Mouse (Mus musculus) NIH3T3 (cell line): Measurements from ENCODE around the gene Coro7.
"Not testable (repeated sequence)": the region's sequence is repeated elsewhere in the genome, so short reads cannot be mapped to it uniquely, and the experiment has no call there.

Experiments
- DNase-seq: peaks from one replicate; pipeline ENCODE4 v3.0.0-alpha.2; 2012; ENCODE audit warnings: low read depth

Coro7 gene

DNA sequence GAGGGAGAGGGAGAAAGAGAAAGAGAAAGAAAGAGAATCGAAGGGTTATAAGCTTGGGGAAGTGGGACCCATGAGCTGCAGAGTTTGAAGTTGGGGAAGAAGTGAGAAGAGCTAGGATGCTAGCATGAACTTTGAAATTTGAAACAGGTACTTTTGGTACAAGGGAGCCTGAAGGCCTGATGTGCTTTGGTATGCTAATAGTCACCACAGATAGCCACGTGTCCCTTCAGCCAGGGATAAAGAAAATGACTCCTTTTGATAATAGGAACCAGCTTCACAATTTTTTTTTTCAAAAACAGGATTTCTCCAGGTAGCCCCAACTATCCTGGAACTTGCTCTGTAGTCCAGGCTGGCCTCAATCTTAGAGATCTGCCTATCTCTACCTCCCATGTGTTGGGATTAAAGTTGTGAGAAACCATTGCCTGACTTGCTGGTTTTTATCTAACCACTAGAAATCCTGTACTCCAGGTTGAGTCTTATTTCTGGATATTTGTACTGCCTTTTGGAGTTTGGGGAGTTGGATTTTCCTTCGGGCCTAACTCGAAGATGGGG, 3.1 kb upstream of the Coro7 start:
- DNase-seq = no peak

DNA sequence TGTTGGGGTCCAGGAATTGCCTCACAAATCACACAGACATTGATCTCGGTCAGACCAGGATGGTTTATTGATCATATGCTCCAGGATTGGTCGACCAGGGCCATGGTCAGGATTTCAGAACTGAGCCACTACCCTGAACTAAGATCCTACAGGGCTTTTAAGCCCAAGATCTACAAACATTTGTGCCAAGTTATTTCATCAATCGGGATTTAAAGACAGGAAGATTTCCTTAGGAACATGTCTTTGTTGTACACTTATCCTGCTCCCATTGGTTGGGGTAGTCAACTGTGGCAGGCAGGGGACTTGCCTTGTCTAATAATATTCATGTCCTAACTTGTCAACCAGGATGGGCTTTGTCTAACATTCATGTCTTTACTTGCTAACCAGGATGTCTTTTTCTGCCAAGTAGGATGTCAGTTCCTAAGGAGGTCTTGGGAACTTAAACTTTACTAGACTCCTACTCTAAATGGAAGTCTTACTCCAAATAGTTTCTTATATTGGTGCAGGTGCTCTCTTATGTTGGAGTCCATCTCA, 1.4 kb upstream of the Coro7 start:
- DNase-seq = not testable (repeated sequence)

DNA sequence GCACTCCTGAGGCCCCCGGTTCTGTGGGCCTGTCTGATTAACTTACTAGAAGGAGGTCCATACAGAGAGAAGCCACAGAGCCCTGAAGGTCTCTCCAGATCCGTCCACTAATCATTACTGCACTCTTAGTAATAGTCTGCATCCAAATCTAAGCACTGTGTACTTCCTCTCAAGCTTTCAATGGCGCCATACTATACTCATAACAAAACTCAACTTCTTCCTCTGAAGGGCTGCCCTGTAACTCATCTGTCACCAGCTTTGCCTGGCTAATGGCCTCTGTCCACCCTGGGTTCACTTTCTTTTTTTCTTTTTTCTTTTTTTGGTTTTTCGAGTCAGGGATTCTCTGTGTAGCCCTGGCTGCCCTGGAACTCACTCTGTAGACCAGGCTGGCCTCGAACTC, 1.5 kb downstream of the Coro7 start:
- DNase-seq = no peak

DNA sequence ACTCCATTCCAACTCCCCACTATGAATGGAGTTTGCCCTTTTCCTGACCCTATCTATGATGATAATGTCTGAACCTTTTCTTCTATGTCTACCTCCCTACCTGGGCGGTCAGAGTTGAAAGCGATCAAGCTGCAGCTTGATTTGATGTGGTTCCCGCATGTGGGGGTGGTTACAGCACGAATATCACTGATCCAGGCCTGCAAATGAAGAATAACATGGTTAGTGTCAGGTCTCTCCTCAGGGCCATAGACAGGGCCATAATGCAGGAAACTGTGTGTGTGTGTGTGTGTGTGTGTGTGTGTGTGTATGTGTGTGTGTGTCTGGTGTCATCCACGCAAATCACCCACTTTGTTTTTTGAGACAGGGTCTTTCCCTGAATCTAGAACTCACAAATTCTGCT, 2.7 kb downstream of the Coro7 start:
- DNase-seq = no peak

DNA sequence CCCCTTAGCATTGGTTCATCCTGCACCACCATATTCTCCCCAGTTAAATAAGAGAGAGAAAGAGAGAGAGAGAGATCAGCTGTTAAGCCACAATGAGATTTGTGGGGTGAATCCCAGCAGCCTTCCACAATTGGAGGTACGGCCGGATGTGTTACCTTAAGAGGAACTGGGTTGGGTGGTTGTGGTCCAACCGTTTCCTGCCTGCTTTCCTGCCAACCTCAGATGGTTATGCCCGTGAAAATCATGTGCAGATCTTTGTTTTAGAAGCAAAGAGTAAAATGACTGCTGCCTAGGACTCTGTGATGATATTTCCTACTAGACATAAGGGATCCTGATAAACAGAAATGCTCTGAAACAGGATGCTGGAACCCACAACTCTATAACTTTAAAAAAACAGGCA, 5.5 kb downstream of the Coro7 start:
- DNase-seq = no peak

DNA sequence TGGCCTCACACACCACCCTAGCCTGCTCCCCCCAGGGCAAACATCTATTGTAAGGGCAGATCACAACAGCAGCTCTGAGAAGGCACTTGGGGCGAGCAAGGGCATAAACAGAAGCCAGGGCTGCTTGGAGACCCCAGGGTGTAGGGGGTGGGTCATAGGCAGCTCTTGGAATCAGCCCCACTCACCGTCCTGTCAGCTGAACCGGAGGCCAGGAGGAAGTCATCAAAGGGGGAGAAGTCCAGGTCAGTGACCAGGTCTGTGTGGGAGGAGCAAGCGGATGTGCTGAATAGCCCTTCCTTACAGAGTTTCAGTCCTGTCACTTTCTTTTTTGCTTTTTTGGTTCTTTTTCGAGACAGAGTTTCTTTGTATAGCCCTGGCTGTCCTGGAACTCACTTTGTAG, 9.3 kb downstream of the Coro7 start:
- no peak for DNase-seq

DNA sequence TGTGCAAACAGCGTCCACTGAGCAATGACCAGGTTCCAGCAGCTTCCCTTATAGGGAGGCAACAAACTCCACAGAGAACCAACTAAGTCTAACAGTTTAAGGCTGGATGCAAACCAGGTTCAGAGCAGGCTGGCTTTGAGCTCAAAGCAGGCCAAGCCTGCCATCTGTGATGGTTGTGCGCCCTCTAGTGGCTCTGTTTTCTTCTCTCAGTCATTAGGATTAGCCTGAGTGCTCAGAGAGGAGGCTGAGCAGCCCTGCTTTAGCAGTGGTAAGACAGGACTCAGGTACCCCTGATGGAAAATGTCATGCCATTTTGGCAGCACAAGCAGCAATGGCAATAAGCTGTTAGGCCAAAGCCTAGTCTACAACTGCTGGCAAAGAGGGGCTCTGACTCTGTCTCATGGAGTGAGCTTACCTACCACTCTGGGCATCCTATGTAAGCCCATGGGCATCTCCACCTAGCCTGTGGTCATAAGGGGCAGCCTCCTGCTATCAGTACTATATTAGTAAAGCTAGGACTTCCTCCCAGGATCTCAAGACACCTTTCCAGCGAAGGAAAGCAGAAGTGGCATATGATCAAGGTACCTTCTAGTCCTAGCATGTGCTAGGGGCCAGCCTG, 12.3 kb downstream of the Coro7 start:
- DNase-seq = peak; percentile 98

DNA sequence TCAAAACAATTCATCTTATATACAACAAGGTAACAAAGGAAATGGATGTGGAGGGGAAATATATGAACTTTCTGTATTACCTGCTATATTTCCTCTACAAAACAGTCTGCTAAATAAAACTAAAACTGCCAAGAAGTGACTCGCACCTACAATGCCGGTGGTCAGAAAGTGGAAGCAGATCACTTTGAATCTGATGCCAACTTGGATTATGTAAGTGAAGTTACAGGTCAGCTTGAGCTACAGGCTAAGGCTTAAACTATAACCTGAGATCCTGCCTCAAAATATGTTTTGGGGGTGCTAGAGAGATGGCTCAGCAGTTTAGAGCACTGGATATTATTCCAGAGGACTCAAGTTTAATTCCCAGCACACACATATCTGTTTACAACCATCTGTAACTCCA, 13.9 kb downstream of the Coro7 start:
- no peak for DNase-seq

DNA sequence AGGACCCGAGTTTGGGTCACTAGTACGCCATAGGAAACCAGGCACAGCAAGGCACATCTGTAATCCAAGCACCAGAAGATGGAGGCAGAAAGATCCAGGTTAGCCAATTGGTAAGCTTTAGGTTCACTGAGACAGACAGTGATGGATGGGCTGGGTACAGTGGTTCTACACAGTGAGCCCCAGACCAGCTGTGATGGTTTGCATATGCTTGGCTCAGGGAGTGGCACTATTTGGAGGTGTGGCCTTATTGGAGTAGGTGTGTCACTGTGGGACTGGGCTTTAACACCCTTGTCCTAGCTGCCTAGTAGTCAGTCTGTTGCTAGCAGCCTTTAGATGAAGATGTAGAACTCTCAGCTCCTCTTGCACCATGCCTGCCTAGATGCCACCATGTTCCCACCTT, 15.8 kb downstream of the Coro7 start:
- DNase-seq = no peak

DNA sequence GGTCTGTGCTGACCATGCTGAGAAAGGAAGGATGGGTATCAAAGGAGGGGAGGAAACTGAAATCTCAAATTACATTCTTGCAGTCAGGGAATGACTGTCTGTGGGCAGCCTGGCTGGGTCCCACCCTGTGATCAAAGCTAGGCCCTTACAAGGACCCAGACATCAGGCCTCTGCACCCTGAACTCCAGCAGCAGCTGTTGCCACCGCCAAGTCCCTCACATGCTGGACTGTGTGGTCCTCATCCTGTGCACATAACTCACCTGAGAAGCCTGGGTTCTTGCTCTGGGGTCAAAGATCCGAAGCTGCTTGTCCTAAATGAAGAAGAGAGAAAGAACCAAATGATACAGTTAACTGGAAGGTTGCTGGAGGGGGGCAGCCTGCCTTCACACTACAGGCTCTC, 18.0 kb downstream of the Coro7 start:
- no peak for DNase-seq

DNA sequence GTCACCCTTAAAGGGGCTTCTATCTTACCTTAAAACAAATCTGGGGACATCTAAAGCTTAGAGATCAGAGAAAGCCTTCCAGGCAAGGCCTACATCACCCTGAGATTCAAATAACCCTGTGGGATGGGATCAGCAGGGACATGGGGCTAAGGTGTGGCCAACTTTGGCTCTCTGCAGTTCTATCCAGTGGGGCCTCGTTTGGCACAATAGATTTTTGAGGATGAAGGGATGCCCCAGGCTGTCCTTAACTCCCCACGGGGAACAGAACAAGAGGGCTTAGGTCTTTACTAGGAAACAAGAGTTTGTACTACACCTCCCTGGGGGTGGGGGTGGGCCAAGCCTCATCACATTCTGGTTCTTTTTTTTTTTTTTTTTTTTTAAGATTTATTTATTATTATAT, 20.3 kb downstream of the Coro7 start:
- DNase-seq = peak; percentile 58

DNA sequence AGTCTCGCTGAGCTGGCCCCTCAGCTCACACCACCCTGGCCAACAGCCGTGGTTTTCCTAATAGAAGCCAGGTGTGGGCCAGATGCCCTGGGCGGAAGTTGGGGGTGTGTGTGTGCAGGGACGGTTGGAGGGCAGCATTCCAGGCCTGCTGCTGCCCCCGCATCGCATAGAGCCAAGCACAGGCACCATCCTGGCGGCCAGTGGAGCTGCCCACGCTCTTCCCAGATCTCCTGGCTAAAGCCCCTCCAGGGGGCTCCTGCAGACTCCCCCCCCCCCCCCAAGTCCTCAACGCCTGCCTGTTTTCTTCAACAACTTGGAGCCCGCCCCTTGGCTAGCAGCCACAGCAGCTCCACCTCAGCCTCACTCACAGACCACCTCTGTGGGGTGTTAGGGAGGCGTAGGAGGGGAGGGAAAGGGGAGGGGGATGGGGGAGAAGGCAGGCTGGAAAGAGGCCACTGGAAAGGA, 20.8 kb downstream of the Coro7 start:
- peak; percentile 95 for DNase-seq

DNA sequence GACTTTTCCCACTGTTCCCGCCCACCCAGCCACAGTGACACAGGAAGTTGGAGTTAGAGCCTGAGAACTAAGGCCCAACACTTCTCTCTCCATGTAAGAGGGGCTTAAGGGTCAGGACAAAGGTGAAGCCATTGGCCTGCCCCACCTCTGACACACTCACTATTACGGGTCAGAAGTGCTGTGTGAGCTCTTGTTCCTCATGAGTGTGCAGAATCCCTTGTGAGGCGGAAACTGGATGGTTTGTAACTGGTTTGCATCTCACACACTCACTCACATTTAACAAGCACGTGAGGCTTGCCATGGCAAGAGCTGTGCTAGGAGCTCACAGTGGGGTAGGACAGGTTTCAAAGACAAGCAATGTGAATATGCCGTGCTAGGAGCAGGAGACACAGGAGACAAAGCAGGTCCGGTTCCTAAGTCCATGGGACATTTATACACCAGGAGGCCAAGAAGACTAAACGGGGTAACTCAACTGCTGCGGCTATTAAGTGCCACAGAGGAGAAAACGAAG, 23.0 kb downstream of the Coro7 start:
- DNase-seq = no peak

DNA sequence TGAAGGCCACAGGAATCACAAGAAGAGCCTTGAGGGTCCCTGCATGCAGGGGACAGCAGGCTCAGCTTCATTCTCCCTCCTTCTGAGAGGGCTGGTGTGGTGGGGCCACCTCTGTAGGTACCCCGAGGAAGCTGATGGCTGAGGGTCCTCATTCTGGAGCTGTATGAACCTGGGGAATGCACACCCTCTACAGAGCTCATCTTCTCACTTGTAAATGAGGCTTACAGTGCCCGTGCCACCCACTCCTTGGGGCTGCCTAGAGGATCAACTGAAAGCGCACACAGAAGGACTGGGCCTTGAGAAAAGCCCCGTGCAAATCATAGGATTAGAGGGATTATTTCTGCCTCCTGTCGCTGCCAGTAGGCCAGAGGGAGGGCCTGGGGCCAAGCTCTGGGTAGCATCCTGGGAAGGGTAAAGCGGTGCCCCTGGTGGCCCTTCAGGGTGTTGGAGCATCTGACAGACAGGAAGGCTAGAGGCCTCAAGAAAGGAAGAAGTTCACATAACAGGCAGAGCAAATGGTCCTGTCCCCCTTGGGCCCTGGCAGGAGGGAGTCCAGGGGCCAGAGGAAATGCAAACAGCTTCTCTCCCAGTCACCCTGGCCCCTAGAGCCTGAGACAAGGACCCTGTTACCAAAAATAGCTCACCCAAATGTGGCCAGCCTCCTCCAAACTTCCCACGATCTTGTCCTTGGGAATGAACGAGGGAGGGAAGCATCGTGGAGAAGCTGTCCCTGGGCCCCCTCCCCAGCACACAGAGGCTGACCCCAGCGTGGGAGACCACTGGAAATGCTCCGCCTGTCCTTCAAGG, 23.6 kb downstream of the Coro7 start:
- DNase-seq = peak; percentile 64

DNA sequence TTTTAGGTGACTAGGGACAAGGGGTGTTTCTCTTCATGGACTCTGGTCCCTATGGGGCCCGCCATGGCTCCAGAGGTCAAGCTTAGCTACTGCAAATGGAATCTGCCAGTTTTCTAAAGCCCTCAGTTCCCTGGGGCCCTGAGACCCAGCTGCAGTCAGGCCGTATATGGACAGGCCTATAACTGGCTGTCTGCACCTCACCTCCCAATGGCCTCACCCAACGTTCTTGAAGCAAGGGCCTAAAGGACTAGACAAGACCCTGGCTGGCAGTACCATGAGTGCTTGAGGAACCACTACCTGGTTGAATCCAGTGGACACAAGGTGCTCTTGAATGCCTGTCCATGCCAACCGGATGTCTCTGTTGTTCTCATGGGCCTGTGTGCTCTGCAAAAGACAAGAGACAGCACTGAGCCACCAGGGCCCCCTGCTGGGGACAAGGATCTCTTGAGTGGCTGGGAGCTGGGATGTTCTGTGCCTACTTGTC, 24.3 kb downstream of the Coro7 start:
- DNase-seq = peak; percentile 49

DNA sequence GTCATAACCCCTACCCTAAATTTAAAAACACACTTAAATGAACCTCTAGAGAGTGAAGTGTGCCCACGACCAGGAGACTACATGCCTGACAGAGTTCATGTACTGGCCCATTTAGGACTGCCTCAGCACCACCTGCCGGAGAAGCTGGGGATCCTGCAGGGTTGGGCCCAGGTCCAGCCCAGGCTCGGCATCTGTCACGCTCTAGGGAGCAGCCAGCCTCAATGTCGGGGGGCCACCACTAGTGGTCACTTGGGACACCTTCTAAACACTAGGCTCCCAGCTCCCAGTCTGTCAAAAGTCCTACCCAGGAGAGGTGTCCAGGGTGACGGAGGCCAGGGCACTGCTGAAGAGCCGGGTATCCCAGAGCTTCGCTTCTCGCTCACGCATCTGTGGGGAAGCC, 24.9 kb downstream of the Coro7 start:
- DNase-seq = no peak

DNA sequence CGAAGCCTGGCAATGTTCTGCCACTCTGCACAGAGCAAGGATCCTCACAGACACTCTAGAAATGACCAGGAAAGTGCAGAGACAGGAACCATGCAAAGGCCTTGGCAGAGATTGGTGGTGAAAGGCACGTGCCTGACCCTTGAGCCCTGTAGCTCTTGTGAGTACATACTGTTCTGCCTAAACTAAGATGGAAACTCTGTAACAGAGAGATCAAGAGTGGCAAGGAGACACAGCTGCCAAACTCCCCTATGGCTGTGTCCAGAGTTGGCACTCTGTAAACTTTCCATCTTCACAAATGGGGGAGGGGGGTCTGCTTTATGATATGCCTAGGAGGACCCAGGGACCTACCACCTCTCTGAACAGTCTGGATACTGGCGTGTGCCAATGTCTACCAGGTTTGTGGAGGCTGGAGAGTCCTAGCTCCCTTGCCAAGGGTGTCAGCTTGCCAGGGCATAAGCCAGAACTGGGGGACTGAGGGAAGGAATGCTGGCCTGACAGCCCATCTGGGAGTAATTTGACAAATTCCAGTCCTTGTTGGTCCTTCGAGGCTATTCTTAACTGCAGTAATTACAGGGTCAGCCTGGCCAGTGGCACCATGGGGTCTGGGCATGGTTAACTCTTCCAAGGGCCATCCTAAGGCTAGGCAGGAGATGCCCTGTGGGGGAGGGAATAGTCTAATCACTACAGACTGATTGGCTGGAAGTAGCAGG, 26.7 kb downstream of the Coro7 start:
- peak; percentile 60 for DNase-seq

DNA sequence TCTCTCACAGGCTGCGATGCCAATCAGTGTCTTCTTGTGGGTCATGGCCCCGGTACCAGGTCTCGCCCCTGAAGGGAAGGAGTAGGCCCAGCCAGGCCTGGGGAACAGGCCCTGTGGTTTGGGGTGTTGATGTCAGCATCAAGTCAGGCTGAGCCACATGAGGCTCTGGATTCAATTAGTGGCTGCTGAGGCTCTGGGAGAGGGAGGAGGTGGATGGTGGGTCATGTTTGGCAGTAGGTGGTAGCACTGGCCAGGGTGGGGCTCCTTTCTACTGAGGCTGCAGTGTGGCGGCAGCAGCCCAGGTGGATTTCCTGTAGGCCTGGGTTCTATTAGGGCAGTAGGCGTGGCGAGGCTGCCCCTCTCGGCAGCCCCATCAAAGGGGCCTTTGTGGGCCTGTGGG, 28.0 kb downstream of the Coro7 start:
- DNase-seq = peak; percentile 86

DNA sequence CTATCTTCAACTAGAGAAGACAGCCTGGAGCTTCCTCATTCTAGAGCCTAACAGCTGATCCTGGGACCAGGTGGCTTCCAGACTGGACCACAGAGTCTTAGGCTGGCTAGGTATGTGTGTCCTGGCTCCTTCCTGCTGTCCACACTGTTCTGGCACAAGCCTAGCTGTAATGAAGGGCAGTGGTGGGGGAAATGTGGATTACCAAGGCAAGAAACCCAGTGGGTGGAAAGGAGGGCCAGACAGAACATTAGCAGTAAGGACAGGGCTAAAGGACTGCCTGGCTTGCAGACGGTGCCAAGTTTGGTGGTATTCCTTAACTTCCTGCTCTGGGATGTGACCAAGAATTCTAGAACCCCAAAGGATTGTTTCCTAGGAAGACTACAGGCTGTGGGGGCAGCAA, 28.5 kb downstream of the Coro7 start:
- no peak for DNase-seq

DNA sequence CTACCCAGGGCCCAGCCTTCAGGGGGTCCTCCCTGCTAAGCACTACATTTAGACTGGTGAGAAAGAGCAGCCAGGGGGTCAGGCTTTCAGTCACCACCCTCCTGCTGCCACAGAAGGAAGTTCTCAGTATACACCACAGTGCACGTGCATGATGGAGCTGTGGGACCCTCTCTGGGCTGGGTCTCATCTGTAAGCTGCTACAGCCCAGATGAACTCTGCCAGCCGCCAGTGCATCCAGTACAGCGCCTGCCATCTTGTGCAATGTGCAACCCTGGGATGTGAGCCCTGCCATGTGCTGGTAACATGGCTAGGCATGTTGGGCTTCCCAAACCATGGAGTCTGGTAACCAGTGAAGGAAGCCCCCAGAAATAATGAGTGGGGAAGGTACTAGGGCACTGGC, 29.4 kb downstream of the Coro7 start:
- peak; percentile 32 for DNase-seq

DNA sequence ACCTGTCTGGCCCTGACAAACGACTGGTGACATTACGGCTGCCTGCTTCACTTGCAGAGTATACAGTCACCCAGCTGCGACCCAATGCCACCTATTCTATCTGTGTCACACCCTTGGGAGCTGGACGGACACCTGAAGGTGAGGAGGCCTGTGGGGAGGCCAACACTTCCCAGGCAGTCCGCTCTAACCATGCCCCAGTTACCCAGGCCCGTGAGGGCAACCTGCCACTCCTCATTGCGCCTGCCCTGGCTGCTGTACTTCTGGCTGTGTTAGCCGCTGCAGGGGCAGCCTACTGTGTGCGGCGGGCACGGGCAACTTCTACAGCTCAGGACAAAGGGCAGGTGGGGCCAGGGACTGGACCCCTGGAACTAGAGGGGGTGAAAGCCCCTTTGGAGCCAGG, 29.9 kb downstream of the Coro7 start:
- DNase-seq = no peak

DNA sequence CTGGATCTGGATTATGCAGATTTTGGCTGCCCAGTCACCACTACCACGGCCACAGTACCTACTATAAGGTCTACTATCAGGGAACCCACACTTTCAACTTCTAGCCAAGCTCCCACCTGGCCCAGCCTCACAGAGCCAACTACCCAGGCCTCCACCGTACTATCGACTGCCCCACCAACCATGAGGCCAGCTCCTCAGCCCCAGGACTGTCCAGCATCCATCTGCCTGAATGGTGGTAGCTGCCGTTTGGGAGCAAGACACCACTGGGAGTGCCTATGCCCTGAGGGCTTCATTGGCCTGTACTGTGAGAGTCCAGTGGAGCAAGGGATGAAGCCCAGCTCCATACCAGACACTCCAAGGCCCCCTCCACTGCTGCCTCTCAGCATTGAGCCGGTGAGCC, 30.4 kb downstream of the Coro7 start:
- no peak for DNase-seq
